Mouse (Mus musculus) myocyte (in vitro differentiated cells): ENCODE measurements at regions not wholly inside any gene's neighbourhood (a gene's known extent, or its start where the extent isn't known, plus 50 kb on each side); places are given as distances from the start of the nearest gene placed in this dataset.
A peak's percentile ranks its signal among the peaks of the same experiment; 100 is the strongest.

ENCODE experiments used
- H3K27me3 ChIP-seq: one replicate; pipeline ENCODE4 v1.6.1; 2011; ENCODE audit not compliant: control insufficient read depth, insufficient read depth, insufficient read length
- H3K36me3 ChIP-seq: one replicate; pipeline ENCODE4 v1.6.1; 2011; ENCODE audit not compliant: control insufficient read depth, insufficient read depth
- H3K4me2 ChIP-seq: one replicate; pipeline ENCODE4 v1.6.1; 2011; ENCODE audit warnings: low read depth, control low read depth
- H3K4me3 ChIP-seq: one replicate; pipeline ENCODE4 v1.5.1; 2011; ENCODE audit warnings: mild to moderate bottlenecking, control low read depth, moderate library complexity
- H3K79me2 ChIP-seq: one replicate; pipeline ENCODE4 v1.6.1; 2011; ENCODE audit not compliant: control insufficient read depth, insufficient read depth
- H3ac ChIP-seq: one replicate; pipeline ENCODE4 v1.6.1; 2011; ENCODE audit not compliant: control insufficient read depth, insufficient read length
- CEBPB ChIP-seq: IDR thresholded peaks from 2 replicates; pipeline ENCODE4 v1.6.1; 2011; ENCODE audit warnings: mild to moderate bottlenecking, moderate library complexity; ENCODE audit not compliant: poor library complexity, insufficient read depth, severe bottlenecking
- E2F4 ChIP-seq: IDR thresholded peaks from one replicate; pipeline ENCODE4 v1.6.1; 2011; ENCODE audit warnings: mild to moderate bottlenecking, control low read depth, moderate library complexity; ENCODE audit not compliant: insufficient read depth
- MAX ChIP-seq: IDR thresholded peaks from one replicate; pipeline ENCODE4 v1.6.1; 2011; ENCODE audit warnings: low read depth, mild to moderate bottlenecking, control low read depth
- MYOD1 ChIP-seq, 3 experiments: IDR thresholded peaks; one replicate each; pipeline ENCODE4 v1.6.1; 2011; ENCODE audit warnings: control low read depth in 2 of 3, low read depth in 2 of 3, mild to moderate bottlenecking in 2 of 3, moderate library complexity in 1 of 3; ENCODE audit not compliant: insufficient read length in 2 of 3, control insufficient read depth in 1 of 3
- MYOG ChIP-seq, 3 experiments: IDR thresholded peaks; one replicate each; pipeline ENCODE4 v1.6.1; 2011; ENCODE audit warnings: control low read depth in 2 of 3, low read depth in 2 of 3, mild to moderate bottlenecking in 2 of 3; ENCODE audit not compliant: insufficient read length in 2 of 3, control insufficient read depth in 1 of 3, insufficient read depth in 1 of 3
- POLR2A ChIP-seq: IDR thresholded peaks from one replicate; pipeline ENCODE4 v1.6.1; 2011; ENCODE audit warnings: low read depth, mild to moderate bottlenecking, control low read depth, moderate library complexity; ENCODE audit not compliant: insufficient read length
- POLR2AphosphoS2 ChIP-seq: IDR thresholded peaks from one replicate; pipeline ENCODE4 v1.6.1; 2011; ENCODE audit warnings: low read depth, control low read depth; ENCODE audit not compliant: insufficient read length
- REST ChIP-seq: IDR thresholded peaks from one replicate; pipeline ENCODE4 v1.6.1; 2011; ENCODE audit warnings: mild to moderate bottlenecking, control low read depth, moderate library complexity; ENCODE audit not compliant: insufficient read depth, insufficient read length
- SRF ChIP-seq: IDR thresholded peaks from one replicate; pipeline ENCODE4 v1.6.1; 2011; ENCODE audit warnings: low read depth; ENCODE audit not compliant: control insufficient read depth, insufficient read length
- TCF12 ChIP-seq: IDR thresholded peaks from one replicate; pipeline ENCODE4 v1.6.1; 2011; ENCODE audit warnings: mild to moderate bottlenecking, control low read depth; ENCODE audit not compliant: poor library complexity, insufficient read depth, severe bottlenecking
- TCF3 ChIP-seq: IDR thresholded peaks from one replicate; pipeline ENCODE4 v1.6.1; 2011; ENCODE audit warnings: low read depth, control low read depth; ENCODE audit not compliant: insufficient read length
- USF1 ChIP-seq: IDR thresholded peaks from one replicate; pipeline ENCODE4 v1.6.1; 2011; ENCODE audit warnings: low read depth, mild to moderate bottlenecking, control low read depth, moderate library complexity

- no peak for TF ChIP-seq MAX
- no peak for TF ChIP-seq REST
- no peak for TF ChIP-seq POLR2A
- TF ChIP-seq POLR2AphosphoS2 = no peak
- TF ChIP-seq CEBPB = no peak
- TF ChIP-seq MYOD1 (IDR thresholded peaks at IDR 0.05; ENCODE audit: control insufficient read depth in 1 of 3, insufficient read length in 2 of 3, low read depth in 2 of 3) = no peak
- no peak for TF ChIP-seq TCF12
- TF ChIP-seq E2F4 = no peak
- Histone ChIP-seq H3K79me2 (no peaks in the 10 kb centered on the region), H3K27me3 (no peaks in the 10 kb centered on the region), H3K4me3 (no peak overlapping the region), H3K36me3 (no peaks in the 10 kb centered on the region), H3K4me2 (no peak overlapping the region), H3ac (no peak overlapping the region)
Observed at GRCm38 (mm10) chr1:88935191-88935590, 135.0 kb upstream of the Sh3bp4 start.

GRCm38 (mm10) chr1:88935779-88936178 is 134.4 kb upstream of the Sh3bp4 start:
- no peaks in the 10 kb centered on the region for H3K79me2 ChIP-seq
- H3K4me2 ChIP-seq = no peak overlapping the region
- H3K27me3 ChIP-seq = no peaks in the 10 kb centered on the region
- no peak overlapping the region for H3K4me3 ChIP-seq
- no peak overlapping the region for H3ac ChIP-seq
- no peaks in the 10 kb centered on the region for H3K36me3 ChIP-seq
- no peak for TF ChIP-seq SRF
- TF ChIP-seq CEBPB = no peak
- TF ChIP-seq POLR2A = no peak
- no peak for TF ChIP-seq POLR2AphosphoS2
- TF ChIP-seq MAX = no peak
- peak; percentile 41 to 79 (median 69) for TF ChIP-seq MYOG (IDR thresholded peaks at IDR 0.05; ENCODE audit: control insufficient read depth in 1 of 3, insufficient read depth in 1 of 3, insufficient read length in 2 of 3, low read depth in 2 of 3)
- TF ChIP-seq REST = no peak
- peak; percentile 61 for TF ChIP-seq TCF12
- no peak for TF ChIP-seq E2F4
- no peak for TF ChIP-seq USF1
- TF ChIP-seq MYOD1 (IDR thresholded peaks at IDR 0.05; ENCODE audit: control insufficient read depth in 1 of 3, insufficient read length in 2 of 3, low read depth in 2 of 3) = peak in 2 of 3 experiments; percentile 78 to 89
- TF ChIP-seq TCF3 = peak; percentile 76

GRCm38 (mm10) chr1:88937327-88937726 is 132.9 kb upstream of the Sh3bp4 start:
- Histone ChIP-seq H3K4me3 (no peak overlapping the region), H3K4me2 (no peak overlapping the region), H3K36me3 (no peaks in the 10 kb centered on the region), H3ac (no peak overlapping the region), H3K27me3 (no peaks in the 10 kb centered on the region), H3K79me2 (no peaks in the 10 kb centered on the region)
- TF ChIP-seq CEBPB = no peak
- no peak for TF ChIP-seq SRF
- TF ChIP-seq MYOG (IDR thresholded peaks at IDR 0.05; ENCODE audit: control insufficient read depth in 1 of 3, insufficient read depth in 1 of 3, insufficient read length in 2 of 3, low read depth in 2 of 3) = no peak
- no peak for TF ChIP-seq MAX
- no peak for TF ChIP-seq E2F4
- TF ChIP-seq TCF12 = no peak
- no peak for TF ChIP-seq USF1
- TF ChIP-seq TCF3 = no peak
- TF ChIP-seq MYOD1 (IDR thresholded peaks at IDR 0.05; ENCODE audit: control insufficient read depth in 1 of 3, insufficient read length in 2 of 3, low read depth in 2 of 3) = no peak
- no peak for TF ChIP-seq POLR2A
- no peak for TF ChIP-seq POLR2AphosphoS2
- TF ChIP-seq REST = no peak

- Histone ChIP-seq H3K79me2 (no peaks in the 10 kb centered on the region), H3K4me2 (no peak overlapping the region), H3K36me3 (no peaks in the 10 kb centered on the region), H3ac (no peak overlapping the region), H3K27me3 (no peaks in the 10 kb centered on the region), H3K4me3 (no peak overlapping the region)
- TF ChIP-seq TCF3 = no peak
- TF ChIP-seq MYOD1 (IDR thresholded peaks at IDR 0.05; ENCODE audit: control insufficient read depth in 1 of 3, insufficient read length in 2 of 3, low read depth in 2 of 3) = no peak
- no peak for TF ChIP-seq REST
- no peak for TF ChIP-seq MYOG (IDR thresholded peaks at IDR 0.05; ENCODE audit: control insufficient read depth in 1 of 3, insufficient read depth in 1 of 3, insufficient read length in 2 of 3, low read depth in 2 of 3)
- no peak for TF ChIP-seq CEBPB
- no peak for TF ChIP-seq TCF12
- no peak for TF ChIP-seq POLR2AphosphoS2
- TF ChIP-seq USF1 = no peak
- no peak for TF ChIP-seq POLR2A
- TF ChIP-seq SRF = no peak
- TF ChIP-seq MAX = no peak
- no peak for TF ChIP-seq E2F4
Observed at GRCm38 (mm10) chr1:88938458-88938857, 131.8 kb upstream of the Sh3bp4 start.
